Mouse (Mus musculus) embryonic fibroblast, embryonic 13.5 days (primary cell): ENCODE measurements around the gene Aldh4a1. TPM values are rescaled to one million over a fixed set of nuclear protein-coding genes. Genes with fewer than 3 reads are reported as not detected.

Experiments used
- H3K27ac ChIP-seq: 2 replicates; pipeline ENCODE4 v1.5.1; 2012; ENCODE audit warnings: low read length, control low read depth, inconsistent platforms; ENCODE audit not compliant: insufficient read depth
- H3K4me1 ChIP-seq: 2 replicates; pipeline ENCODE4 v1.6.1; 2011; ENCODE audit warnings: low read length; ENCODE audit not compliant: control insufficient read depth, insufficient read depth
- H3K4me3 ChIP-seq: 2 replicates; pipeline ENCODE4 v1.5.1; 2011; ENCODE audit warnings: mild to moderate bottlenecking, control low read depth, low read length; ENCODE audit not compliant: insufficient read depth
- CTCF ChIP-seq: IDR thresholded peaks from 2 replicates; pipeline ENCODE4 v1.5.1; 2011; ENCODE audit warnings: mild to moderate bottlenecking, control low read depth, low read length, moderate library complexity, borderline replicate concordance; ENCODE audit not compliant: insufficient read depth
- POLR2A ChIP-seq: IDR thresholded peaks from 2 replicates; pipeline ENCODE4 v1.6.1; 2011; ENCODE audit warnings: low read depth, mild to moderate bottlenecking, control low read depth, low read length, moderate library complexity
- polyA plus RNA-seq: library from polyadenylated mRNA; stranded (reverse); fragments of >200 nt; gene quantifications from 2 replicates; pipeline ENCODE4 v1.2.4, GENCODE M21; 2011; ENCODE audit warnings: low read depth; ENCODE audit not compliant: missing spikeins, insufficient read length

The Aldh4a1 gene
- polyA plus RNA-seq, 1 experiment, result 27.0 TPM

- no peak overlapping the region for H3K4me3 ChIP-seq
- H3K4me1 ChIP-seq, result peaks cover 45% of the 10 kb centered on the region
- peak overlapping the region; percentile 99 for H3K27ac ChIP-seq
- TF ChIP-seq POLR2A (peak; percentile 24; the same call in 1 of the 2 replicates), CTCF (no peak)
These were observed 20.9 kb upstream of the Aldh4a1 start for GRCm38 (mm10) chr4:139601519-139602356.

GRCm38 (mm10) chr4:139602357-139603244 lies 20.1 kb upstream of the Aldh4a1 start, which contains the start of gene Gm21969:
TSS of gene Gm21969 (plus strand) at chr4:139603186.
- Histone ChIP-seq H3K4me1 (peaks cover 36% of the 10 kb centered on the region), H3K4me3 (no peak within 1 kb of the TSS), H3K27ac (peak within 1 kb of the TSS; percentile 99)
- peak; percentile 70; the same call in 1 of the 2 replicates for TF ChIP-seq CTCF
- no peak for TF ChIP-seq POLR2A

GRCm38 (mm10) chr4:139605216-139605615 lies 17.4 kb upstream of the Aldh4a1 start:
- peaks cover 25% of the 10 kb centered on the region for H3K4me1 ChIP-seq
- H3K4me3 ChIP-seq, result no peak overlapping the region
- H3K27ac ChIP-seq, result no peak overlapping the region
- TF ChIP-seq CTCF (no peak), POLR2A (no peak)

GRCm38 (mm10) chr4:139606732-139607131 lies 15.9 kb upstream of the Aldh4a1 start:
- Histone ChIP-seq H3K4me1 (peaks cover 19% of the 10 kb centered on the region), H3K27ac (no peak overlapping the region), H3K4me3 (no peak overlapping the region)
- TF ChIP-seq POLR2A (no peak), CTCF (no peak)

GRCm38 (mm10) chr4:139608975-139609374 lies 13.7 kb upstream of the Aldh4a1 start:
- H3K4me1 ChIP-seq, result peaks cover 9% of the 10 kb centered on the region; the same call in 1 of the 2 replicates

GRCm38 (mm10) chr4:139610954-139611353 lies 11.7 kb upstream of the Aldh4a1 start:
- Histone ChIP-seq H3K27ac (peak overlapping the region; percentile 72), H3K4me1 (peaks cover 9% of the 10 kb centered on the region; the same call in 1 of the 2 replicates), H3K4me3 (no peak overlapping the region)
- TF ChIP-seq CTCF, result no peak
- TF ChIP-seq POLR2A, result no peak

More at GRCm38 (mm10) chr4:139608975-139609374, 13.7 kb upstream of the Aldh4a1 start:
- Histone ChIP-seq H3K27ac (no peak overlapping the region), H3K4me3 (no peak overlapping the region)
- no peak for TF ChIP-seq POLR2A
- TF ChIP-seq CTCF, result no peak

GRCm38 (mm10) chr4:139611542-139611953 lies 11.1 kb upstream of the Aldh4a1 start:
- Histone ChIP-seq H3K27ac (peak overlapping the region; percentile 69), H3K4me1 (peaks cover 9% of the 10 kb centered on the region; the same call in 1 of the 2 replicates), H3K4me3 (no peak overlapping the region)
- no peak for TF ChIP-seq POLR2A
- TF ChIP-seq CTCF, result peak; percentile 53

- Histone ChIP-seq H3K27ac (no peak overlapping the region), H3K4me1 (peaks cover 9% of the 10 kb centered on the region; the same call in 1 of the 2 replicates), H3K4me3 (no peak overlapping the region)
- TF ChIP-seq CTCF (no peak), POLR2A (no peak)
These were observed 8.0 kb upstream of the Aldh4a1 start for GRCm38 (mm10) chr4:139614524-139615260.
